Mouse (Mus musculus) heart, postnatal 25 days (tissue): Measurements from ENCODE around the gene Ston1. TPM values are rescaled to one million over a fixed set of nuclear protein-coding genes. Genes with fewer than 3 reads are reported as not detected.

Experiments used
- DNase-seq: peaks from one replicate; pipeline ENCODE4 v3.0.0; 2022; ENCODE audit warnings: low spot score
- intact Hi-C: fragments of 180-260 bp; cut with DNase I; formaldehyde crosslinking; loops from one replicate; pipeline ENCODE4 v1.15.1; 2025
- total RNA-seq, 2 experiments: library from RNA; stranded (reverse); gene quantifications; 2 replicates each; pipeline ENCODE4 v1.2.3; 2021

Gene Ston1
- total RNA-seq, result 10 to 100 TPM; 18.5 to 23.7 TPM

DNA sequence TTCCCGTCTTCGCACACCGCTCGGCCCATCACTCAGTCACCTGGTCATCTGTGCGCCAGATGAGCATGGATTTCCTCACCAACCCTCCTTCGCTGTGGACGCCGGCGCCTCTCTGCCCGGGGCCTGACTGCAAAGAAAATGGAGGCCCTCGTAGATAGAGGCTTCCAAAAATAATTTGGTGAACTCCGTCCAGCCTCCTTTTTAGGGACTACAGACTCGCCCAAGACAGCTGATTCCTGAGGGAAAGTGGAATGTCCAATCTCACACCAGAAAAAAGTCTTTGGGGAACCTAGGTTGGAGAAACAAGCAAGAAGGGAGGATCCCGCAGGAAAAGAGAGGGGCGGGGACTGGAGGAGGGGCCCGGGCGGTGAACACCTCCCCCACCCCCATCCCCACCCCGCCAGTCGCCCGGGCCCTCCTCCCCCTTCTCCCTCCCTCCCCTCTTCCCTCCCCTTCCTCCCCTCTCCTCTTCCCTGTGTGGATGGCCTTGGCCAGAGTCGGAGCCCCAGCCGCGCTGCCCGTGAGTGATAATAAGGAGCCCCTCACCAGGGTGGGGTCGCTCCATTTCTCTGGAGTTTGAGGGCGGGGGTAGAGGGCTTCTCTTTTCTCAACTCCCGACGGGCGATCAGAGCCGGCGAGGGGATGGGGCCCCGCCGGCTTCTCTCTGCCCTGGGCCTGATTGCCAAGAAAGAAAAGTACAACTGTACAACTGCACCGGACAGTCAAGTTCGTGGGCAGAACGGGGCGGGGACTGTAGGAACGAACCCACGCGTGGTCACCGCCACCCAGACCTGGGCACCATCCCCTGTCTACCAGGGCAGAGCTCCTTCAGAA is at the start of gene Ston1:
TSS of gene Ston1 (plus strand) at position 463 of the 834 bp plus-strand sequence.
- intact Hi-C loops, result loop anchor here (1.0 to 5.0 kb wide), 2 partner anchors 44 to 65 kb away; partner anchors contain the start of gene Ppp1r21
- DNase-seq, result peak; percentile 61

DNA sequence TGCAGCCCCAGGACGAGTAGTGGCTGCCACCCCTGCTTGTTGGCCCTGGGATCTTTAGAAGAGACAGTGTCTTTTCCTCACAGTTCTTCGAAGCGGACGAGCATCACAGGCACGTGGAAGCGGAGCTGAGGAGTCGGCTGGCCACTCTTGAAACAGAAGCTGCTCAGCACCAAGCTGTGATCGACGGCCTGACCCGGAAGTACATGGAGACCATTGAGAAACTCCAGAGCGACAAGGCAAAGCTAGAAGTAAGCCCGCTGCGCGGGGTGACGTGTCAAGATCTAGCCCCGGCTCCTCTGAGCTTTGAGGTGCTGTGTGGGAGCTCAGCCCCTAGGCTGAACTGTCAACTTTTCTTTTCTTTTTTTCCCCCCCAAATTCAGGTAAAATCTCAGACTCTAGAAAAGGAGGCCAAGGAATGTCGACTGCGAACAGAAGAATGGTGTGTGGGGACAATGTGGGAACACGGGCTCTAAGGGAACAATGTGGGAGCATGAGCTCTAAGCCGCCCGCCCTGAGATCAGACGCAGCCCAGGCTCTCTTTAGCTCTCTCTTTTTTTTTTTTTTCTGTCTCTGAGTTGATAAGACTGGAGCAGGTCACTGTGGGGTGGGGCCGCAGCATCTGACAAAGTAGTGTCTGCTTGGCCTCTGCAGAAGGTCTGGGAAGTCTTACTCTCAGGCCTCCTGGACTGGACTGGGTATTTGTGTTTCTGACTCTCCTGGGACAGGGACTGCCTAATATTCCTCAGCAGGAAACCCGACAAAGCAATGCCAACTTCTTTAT is 47.9 kb upstream of the Ston1 start:
- DNase-seq, result no peak
- intact Hi-C loops, result no loop called here

DNA sequence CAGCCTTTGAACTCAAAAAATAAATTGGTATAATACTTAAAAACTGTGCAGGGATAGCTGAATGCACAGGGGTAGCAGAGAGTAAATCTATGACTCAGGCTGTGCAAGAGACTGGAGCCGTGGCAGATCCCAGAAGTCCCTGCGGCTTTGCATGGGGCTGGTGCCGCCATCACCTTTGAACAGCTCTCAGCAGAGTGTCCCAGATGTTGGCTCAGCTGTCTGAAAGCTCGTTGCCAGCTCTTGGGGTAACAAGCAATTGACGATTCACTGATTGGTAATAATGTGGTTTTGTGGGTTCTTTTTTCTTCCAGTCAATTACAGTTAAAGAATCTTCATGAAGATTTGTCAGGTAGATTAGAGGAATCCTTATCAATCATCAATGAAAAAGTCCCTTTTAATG is 47.1 kb upstream of the Ston1 start:
- intact Hi-C loops, result no loop called here
- no peak for DNase-seq

DNA sequence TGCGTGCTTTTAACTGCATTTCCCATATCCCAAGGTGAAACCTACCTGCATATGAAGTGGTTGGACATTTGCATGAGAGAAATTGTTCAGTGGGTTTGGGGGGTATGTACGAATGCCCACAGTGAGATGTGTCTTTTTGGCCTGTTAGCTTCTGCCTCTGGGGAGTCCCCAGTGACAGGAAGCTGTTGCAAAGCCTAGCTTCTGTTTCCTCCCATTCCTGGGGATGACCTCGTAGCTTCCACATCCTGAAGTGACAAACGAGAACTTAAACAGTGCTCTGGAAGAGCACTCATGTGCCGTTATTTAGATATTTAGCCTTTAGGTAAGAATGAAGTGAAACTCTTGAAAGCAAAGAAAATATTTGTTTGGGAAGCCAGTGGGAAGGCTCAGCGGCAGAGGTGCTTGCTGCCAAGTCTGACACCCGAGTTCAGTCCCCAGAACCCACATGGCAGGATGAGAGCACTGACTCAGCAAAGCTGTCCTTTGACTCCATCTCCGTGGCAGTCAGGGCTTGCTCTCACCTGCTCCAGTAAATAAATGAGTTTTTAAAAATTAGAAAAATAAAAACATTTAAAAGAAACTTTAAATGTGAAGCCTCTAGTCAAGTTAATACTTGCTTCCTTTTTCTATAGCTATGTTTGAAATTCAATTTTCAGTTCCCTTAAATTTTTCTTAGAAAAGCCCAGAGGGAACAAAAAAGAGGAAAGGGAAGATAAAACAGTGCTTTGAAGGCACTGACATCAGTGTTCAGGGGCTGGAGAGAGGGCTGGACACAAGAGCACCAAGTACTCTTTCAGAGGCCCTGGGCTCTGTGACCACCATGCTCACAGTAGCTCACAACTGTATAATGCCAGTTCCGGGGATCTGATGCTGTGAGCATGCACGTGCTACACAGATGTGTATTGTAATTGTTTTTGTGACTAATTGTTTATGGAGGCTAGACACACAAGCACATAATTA is 46.2 kb upstream of the Ston1 start:
- intact Hi-C loops, result no loop called here
- no peak for DNase-seq

DNA sequence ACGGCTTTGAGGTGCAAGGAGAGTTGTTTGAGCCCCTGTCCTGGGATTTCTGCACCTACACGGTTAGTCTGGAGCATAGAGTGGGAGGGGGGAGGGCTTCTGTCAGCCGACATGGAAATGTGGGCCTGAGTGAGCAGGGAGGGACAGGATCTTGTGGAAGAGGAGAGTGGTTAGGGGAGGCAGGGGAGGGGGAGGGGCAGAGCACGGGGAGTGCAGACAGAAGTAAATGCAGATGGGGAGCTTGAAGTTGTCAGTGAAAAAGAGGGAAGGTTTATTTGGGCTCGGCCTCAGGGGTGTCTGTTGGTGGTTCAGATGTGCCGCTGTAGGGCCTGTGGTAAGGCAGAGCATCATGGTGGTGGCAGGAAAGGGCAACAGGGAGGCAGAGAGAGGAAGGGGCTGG is 44.9 kb upstream of the Ston1 start:
- intact Hi-C loops, result no loop called here
- no peak for DNase-seq

DNA sequence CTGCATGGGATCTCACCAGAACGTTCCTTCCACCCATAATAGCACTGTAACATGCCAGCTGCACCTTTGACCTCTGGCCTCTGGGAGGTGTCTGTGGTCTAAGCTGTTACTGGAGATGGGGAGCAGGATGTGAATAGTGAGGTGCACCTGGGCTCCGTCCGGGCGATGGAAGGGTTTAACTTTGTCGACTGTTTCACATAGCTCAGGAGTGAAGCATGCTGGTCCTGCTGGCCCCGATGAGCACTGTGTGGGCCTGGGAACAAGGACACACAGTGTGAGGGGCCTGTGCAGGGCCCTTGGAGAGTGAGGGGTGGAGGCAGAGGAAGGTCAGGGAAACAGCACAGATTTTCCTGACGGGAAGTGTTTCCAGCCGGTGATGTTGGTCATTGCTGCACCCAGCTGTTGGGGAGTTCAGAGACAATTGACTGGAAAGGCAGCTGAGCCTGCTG is 44.5 kb upstream of the Ston1 start:
- intact Hi-C loops, result no loop called here

DNA sequence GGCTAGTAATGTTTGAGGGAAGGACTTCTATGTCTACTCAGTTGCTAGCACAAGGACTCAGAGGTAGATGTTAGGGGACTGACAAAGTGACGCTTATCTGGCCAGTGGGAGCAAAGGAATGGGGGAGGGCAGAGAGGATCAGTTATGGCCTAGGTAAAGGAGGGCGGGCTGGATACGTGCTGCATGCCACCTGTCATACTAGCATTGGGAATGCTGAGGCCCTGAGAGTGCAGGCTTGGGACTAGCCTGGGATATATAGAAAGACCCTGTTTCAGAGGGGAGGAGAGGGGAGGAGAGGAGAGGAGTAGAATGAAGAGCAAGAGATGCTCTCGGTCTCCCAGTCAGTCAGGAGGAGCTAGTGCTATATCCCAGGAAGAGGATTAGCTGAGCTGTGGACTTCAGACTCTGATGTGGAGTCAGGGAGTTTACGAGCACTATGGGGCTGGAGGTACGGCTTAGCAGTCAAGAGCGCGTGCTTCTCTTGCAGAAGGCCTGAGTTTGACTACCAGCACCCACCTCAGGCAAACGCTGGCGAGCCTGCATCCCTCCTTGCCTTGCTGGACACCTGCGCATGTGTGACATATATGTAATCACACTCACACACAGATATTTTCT is 43.9 kb upstream of the Ston1 start:
- DNase-seq, result no peak
- intact Hi-C loops, result no loop called here

More for the DNA sequence above, 44.5 kb upstream of the Ston1 start:
- no peak for DNase-seq

DNA sequence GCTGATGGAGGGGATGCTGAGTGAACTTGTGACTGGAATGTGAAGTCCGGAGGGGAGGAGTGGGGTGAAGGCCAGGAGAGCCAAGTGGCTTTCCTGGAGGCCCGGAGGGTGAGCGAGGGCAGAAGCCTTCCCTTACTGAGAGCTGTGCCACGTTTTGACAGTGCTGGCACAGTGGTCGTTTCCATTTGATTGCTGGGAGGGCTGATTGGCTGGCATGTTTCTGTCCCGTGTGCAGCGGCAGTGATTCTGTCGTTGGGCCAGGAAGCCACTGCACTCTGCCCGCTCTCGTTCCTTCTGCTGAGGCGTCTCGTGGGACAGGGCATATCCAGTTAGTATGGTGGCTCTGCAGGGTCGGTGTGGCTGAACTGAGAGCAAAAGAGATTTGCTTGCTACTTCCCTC is 41.3 kb upstream of the Ston1 start:
- intact Hi-C loops, result no loop called here
- no peak for DNase-seq

DNA sequence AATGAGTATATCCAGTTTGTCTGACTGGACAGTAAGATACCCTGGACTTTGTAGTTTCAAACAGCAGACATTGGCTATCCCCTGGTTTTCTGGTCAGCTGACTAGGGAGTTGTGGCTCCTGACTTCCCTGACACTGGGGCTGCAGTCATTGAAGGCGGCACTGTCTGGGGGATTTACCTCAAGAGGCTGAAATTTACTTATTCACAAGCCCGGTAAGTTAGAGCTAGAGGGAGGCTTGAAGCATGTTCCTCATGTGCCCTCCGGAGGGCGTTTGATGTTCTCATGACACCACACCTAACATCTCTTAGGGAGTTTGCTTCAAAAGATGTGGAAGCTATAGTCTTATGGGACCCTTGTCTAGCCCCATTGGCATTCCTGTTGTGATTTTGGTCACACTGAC is 40.8 kb upstream of the Ston1 start:
- intact Hi-C loops, result no loop called here
- DNase-seq, result no peak

DNA sequence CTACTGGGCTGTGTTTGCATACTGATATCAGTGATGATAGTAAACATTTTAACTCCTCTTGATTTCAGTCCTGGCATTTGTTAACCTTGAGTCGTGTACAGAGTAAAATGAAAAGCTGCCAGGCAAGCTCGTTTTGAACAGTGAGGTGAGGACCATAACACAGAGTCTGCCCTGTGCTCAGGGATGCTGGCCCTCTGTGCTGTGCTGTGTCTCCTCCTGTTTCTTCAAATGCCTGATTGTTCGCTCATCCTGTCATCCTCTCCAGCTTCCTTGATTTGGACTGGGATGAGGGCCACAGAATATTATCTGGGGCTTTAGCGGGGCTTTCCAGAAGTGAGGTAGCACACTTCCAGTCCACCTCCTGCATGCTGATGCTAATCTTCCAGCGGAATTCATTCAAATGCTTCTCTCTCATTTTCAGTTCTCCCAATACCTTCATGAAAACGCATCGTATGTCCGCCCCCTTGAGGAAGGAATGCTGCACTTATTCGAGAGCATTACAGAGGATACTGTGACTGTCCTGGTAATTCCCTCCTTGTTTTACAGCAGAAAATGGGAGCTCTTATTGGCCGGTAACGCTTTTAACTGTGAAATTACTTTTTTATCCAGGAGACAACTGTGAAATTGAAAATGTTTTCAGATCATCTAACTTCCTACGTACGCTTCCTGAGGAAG is 39.2 kb upstream of the Ston1 start:
- no peak for DNase-seq
- intact Hi-C loops, result no loop called here

DNA sequence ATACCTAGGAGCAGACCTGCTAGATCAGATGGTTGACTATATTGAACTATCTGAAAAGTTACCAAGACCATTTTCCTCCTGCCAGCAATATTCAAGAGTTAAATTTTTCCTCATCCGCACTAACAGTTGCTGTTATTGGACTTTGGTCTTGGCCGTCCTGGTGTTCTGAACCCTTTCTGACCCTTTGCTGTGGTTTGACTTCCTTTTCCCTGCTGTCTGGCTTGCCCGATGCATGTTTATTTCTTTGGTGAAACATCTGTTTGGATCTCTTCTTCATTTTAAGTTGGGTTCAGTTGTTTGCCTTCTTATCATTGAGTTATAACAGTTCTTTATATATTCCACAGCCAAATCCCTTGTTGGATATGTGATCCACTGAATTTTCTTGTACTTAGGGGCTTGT is 33.9 kb upstream of the Ston1 start:
- DNase-seq, result no peak
- intact Hi-C loops, result no loop called here

DNA sequence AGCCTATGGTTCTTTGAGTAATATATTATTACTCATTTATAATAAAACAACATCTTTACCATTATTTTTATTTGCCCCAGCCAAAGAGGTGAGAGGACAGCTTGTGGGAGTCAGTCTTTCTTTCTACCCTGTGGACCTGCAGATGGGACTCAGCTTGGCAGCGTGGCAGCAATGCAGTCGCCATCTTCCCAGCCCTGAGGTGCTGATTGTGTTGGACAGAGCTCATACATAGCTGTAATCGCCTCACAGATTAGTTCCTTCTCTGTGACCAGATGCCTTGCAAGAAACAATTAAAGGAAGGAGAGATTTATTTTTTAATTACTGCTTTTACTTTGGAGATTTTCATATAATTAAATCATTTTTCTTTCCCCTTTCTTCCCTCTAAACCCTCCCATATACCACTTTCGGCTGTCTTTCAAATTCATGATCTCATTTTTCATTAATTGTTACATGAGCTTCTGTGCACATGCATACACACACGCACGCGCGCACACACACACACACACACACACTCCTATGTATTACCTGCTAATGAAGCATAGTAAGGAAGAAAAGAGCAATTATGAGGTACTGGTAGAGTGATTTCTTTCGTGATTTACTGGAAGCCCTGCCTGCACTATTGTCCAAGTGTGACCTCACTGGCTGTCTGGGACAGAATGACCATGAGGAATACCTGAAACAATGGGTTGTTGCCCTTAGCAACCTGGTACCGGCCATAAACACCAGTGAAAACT is 27.5 kb upstream of the Ston1 start:
- no peak for DNase-seq
- intact Hi-C loops, result no loop called here

DNA sequence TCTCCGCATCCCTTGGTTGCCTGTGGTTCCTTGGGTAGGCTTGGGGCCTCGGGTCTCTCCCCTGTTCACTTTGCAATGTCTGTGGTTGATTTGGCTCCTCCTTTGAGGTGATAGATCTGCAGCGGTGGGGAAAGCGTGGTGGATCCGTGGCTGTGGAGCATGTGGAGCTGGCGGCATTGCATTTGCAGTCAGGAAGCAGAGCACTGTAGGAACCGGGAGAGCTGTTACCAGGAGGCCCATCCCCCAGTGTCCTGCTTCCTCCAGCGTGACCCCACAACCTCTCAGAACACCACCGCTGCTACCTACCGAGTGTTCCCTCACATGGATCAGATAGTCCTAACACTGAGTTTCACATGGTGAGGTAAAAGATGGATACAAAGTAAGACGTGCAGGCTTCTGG is 26.7 kb upstream of the Ston1 start:
- intact Hi-C loops, result no loop called here
- DNase-seq, result no peak

DNA sequence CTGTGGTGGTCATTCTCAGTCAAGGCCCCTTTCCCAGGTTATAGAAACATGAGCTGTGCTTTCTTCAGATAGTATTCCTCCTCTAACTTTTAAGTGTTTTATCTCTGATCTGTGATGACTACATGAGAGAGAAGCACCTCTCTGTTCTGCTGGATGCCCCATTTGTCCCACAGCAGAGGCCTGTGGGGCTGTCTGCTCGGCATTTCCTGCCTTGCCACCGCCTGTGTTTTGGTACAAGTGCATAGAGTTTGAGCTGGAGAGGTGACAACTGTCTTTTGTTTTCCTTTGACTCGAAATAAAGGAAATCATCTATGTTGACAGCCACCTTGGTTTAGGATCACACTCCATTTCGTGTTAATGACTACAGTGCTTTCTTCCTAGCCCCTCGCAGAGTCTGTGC is 22.7 kb upstream of the Ston1 start:
- DNase-seq, result no peak
- intact Hi-C loops, result no loop called here

DNA sequence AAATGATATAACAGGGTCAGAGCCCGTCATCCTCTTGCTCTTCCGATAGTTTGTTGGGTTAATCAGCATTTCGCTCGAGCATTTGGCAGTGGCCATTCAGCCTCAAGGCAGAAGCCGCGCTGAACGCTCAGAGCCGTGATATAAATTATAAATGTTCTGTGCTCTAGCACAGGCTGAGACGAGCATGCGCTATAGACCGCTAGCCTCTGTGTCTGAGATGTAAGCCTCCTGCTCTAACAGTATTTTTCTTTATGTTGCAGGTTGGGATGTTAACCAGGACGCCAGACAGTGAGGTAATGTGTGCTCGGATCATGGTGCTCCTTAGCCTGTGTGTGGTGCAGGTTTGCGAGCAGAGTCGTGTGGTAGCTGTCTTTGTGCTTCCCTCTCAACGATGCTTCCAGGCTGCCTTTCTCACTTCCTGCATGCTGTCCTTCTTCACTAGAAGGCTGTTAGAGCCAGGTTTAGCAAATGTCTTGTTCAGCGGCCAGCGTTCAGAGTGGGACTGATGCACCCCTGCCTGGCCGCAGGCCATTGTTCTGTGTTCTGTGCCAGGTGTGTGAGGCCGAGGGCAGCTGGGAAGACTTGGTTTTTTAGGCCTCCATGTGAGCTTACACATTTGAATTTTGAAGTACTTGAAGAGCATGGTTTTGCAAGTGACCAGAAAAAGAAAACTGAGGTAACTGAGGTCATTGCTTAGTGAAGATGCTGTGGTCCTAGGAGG is 18.8 kb upstream of the Ston1 start:
- no peak for DNase-seq
- intact Hi-C loops, result no loop called here

DNA sequence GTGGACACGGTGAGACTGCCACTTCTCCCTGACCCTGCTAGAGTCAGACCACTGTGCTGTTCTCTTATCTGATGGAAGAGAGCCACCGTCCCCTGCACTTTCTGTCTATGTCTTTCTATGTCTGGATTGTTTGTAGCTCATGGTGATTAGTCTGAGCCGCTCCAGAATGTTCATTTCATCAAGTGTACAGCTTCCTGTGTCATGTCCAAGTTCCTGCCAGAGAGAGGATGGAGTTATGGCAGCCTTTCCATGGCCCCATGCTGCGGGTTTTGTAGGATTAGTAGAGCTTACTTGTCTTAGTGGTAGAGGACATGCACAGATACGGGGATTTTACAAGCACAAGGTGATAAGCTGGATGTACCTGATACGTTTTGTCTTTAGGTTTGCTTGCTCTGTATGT is 16.9 kb upstream of the Ston1 start:
- intact Hi-C loops, result loop anchor here (5.0 kb wide), 1 partner anchor 62 kb away; no protein-coding TSS in a partner anchor
- no peak for DNase-seq

DNA sequence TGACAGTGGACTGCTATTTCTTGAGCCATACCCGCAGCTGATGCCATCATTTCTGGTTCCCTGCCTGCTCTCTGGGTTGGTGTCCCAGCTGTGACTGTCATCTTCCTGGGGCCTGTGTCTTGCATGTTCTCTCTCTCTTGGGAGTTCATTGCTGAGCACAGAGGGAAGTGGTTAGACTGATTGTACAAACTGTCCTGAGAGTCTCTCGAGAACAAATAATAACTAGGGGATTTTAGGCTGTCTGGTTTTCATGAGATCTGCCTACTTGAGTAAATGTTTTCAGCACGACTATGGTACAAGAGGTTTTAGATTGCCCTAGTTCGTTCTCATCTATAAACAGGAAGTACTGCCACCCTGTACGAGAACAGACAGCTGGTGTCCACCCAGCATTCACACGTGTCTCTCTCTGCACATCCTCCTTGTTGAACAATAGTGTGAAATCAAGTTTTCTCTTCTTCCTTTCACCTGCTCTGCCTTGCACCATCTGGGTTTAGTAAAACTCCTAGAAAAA is 15.9 kb upstream of the Ston1 start:
- peak; percentile 22 for DNase-seq
- intact Hi-C loops, result loop anchor here (5.0 kb wide), 1 partner anchor 61 kb away; no protein-coding TSS in a partner anchor
